Mouse (Mus musculus) liver, postnatal 0 days (tissue): ENCODE data around the gene Sowahb. TPM values are rescaled to one million over a fixed set of nuclear protein-coding genes. Genes with fewer than 3 reads are reported as not detected.

Experiments used
- ATAC-seq: fragments of 200-750 bp; cut with Nextera tagmentation; 2 replicates; pipeline ENCODE4 v1.8.0; 2017; ENCODE audit warnings: mild to moderate bottlenecking, moderate library complexity
- DNase-seq: peaks from one replicate; pipeline ENCODE4 v3.0.0-alpha.2; 2016
- H3K27ac ChIP-seq: fragments of 300-500 bp; sonication (generic); 2 replicates; pipeline ENCODE4 v1.5.1; 2014; ENCODE audit warnings: antibody characterized with exemption, moderate library complexity, mild to moderate bottlenecking, low read depth
- H3K27me3 ChIP-seq: fragments of 300-500 bp; sonication (generic); 2 replicates; pipeline ENCODE4 v1.6.1; 2014; ENCODE audit warnings: low read length, control low read depth, mixed read lengths; ENCODE audit not compliant: insufficient read depth
- H3K36me3 ChIP-seq: fragments of 300-500 bp; sonication (generic); replicated peaks from 2 replicates; pipeline ENCODE4 v1.6.1; 2014; ENCODE audit warnings: mild to moderate bottlenecking, control low read depth, low read length, moderate library complexity, mixed read lengths; ENCODE audit not compliant: insufficient read depth
- H3K4me1 ChIP-seq: fragments of 300-500 bp; sonication (generic); 2 replicates; pipeline ENCODE4 v1.6.1; 2014; ENCODE audit warnings: antibody characterized with exemption, mild to moderate bottlenecking, control low read depth; ENCODE audit not compliant: insufficient read depth
- H3K4me2 ChIP-seq: fragments of 300-500 bp; sonication (generic); 2 replicates; pipeline ENCODE4 v1.6.1; 2014; ENCODE audit warnings: low read depth, mild to moderate bottlenecking, low read length, moderate library complexity, mixed read lengths
- H3K4me3 ChIP-seq: fragments of 300-500 bp; sonication (generic); 2 replicates; pipeline ENCODE4 v1.5.1; 2014; ENCODE audit warnings: low read depth, low read length
- H3K9ac ChIP-seq: fragments of 300-500 bp; sonication (generic); replicated peaks from 2 replicates; pipeline ENCODE4 v1.6.1; 2014; ENCODE audit warnings: mild to moderate bottlenecking, moderate library complexity
- H3K9me3 ChIP-seq: fragments of 300-500 bp; sonication (generic); 2 replicates; pipeline ENCODE4 v1.6.1; 2016; ENCODE audit warnings: mild to moderate bottlenecking, control low read depth, low read length, mixed read lengths
- CTCF ChIP-seq: sonication (generic); IDR thresholded peaks from 2 replicates; pipeline ENCODE4 v1.5.1; 2016; ENCODE audit warnings: antibody characterized with exemption, low read depth
- EP300 ChIP-seq: IDR thresholded peaks from 2 replicates; pipeline ENCODE4 v1.6.1; 2016; ENCODE audit warnings: antibody characterized with exemption, low read depth, mild to moderate bottlenecking
- WGBS: fragments of 180-500 bp; shearing (Covaris S2); extraction: QIAGEN DNeasy Blood & Tissue Kit; methylation state at CpG from one replicate; pipeline ENCODE4 v1.1.7; 2014; ENCODE audit not compliant: insufficient replicate concordance; 5-methylcytosine and 5-hydroxymethylcytosine counted together
- polyA plus RNA-seq: library from polyadenylated mRNA; unstranded; fragments of >200 nt; fragmentation: Nextera tagmentation; extraction: Ambion mirVana; gene quantifications from 2 replicates; pipeline ENCODE4 v1.2.1, GENCODE M21; 2015

The Sowahb gene
- polyA plus RNA-seq, 1 experiment from 2014 or later, result 1.8 TPM

DNA sequence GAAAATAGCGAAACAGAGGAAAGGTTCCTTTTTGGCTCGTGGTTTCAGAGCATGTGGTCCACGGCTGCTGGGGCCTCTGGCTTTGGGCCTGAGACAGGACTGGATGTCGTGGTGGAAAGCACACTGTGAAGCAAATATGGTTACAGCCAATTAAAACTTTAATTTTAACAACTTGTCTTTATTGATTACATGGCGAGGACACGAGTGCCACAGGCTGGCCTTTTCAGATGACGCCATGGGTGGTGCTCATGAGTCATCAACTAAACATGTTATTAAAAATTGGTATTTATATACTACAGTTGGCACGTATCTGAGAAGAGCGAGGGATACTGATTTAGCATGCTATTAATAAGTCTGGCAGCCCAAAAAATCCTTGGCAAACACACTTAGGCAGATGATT is 7.1 kb upstream of the Sowahb start:
- peaks cover 4% of the 10 kb centered on the region; the same call in 1 of the 2 replicates for H3K27me3 ChIP-seq
- DNase-seq (no peak), ATAC-seq (no peak)
- H3K36me3 ChIP-seq, result no peaks in the 10 kb centered on the region
- no peak overlapping the region for H3K9ac ChIP-seq
- H3K9me3 ChIP-seq, result no peaks in the 10 kb centered on the region
- H3K27ac ChIP-seq, result no peak overlapping the region
- no peak overlapping the region for H3K4me2 ChIP-seq
- peaks cover 3% of the 10 kb centered on the region; the same call in 1 of the 2 replicates for H3K4me1 ChIP-seq
- H3K4me3 ChIP-seq, result no peak overlapping the region
- WGBS, result 67% methylated on average over 9 of the region's 9 CpGs
- no peak for TF ChIP-seq CTCF
- TF ChIP-seq EP300, result no peak

- no peak for ATAC-seq
- no peak for DNase-seq
- Histone ChIP-seq H3K9ac (no peak overlapping the region), H3K4me3 (no peak overlapping the region), H3K36me3 (no peaks in the 10 kb centered on the region), H3K9me3 (no peaks in the 10 kb centered on the region), H3K4me2 (no peak overlapping the region), H3K27me3 (peaks cover 4% of the 10 kb centered on the region; the same call in 1 of the 2 replicates), H3K4me1 (peaks cover 3% of the 10 kb centered on the region; the same call in 1 of the 2 replicates), H3K27ac (no peak overlapping the region)
- WGBS, result 55% methylated on average over 5 of the region's 5 CpGs
- TF ChIP-seq CTCF, result peak; percentile 36
- TF ChIP-seq EP300, result no peak
These were observed 6.2 kb upstream of the Sowahb start for GRCm38 (mm10) chr5:93051041-93051440.

DNA sequence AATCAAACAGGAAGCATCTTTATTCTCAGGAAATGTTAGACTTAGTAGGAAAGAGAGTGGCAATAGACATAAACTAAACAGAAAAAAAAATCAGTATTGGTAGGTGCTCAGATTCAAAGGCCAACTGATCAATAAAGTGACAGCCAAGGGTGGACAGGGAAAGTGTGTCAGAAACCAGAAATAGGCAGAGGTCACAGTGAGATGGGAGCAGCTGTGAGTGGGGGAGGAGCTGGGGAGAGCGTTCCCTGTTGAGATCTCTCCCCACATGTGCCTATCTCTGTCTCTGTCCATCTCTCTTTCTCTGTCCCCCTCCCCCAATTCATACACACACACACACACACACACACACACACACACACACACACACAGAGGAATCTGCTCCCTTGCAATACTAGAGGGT is 5.1 kb upstream of the Sowahb start:
- TF ChIP-seq EP300 (no peak), CTCF (no peak)

DNA sequence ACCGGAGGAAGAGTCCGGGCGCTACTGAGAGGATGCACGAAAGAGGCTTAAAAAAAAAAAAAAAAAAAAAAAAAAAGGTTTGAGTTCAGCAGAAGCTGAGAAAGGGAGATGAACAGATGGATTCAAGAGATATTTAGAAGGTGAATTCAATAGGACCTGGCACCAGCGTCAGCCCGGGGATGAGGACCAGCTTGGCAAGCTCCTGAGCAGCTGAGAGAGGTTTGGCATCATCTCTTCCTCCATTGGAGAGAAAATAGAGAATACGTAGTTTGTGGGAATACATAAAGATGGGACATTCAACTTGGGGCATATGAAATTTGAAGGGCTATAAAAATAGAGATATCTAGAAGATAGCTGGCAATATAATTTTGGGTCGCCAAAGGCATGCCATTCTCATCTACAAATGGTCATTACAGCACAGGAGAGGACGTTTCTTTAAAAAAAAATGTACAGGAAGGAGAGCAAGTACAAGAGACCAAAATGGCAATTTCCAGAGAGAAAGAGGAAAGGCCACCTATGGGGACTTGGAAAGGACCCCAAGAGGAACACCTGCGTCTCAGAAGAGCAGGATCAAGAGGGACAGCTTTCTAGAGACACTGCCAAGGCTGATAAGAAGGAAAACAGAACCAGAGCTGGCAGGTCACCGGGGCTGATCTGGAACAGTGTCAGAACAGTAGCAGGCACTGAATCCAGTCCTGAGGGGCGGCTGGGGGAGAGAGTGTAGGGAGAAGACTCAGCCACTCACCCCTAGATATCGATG is 3.8 kb upstream of the Sowahb start:
- DNase-seq, result no peak
- no peak overlapping the region for H3K4me2 ChIP-seq
- H3K4me1 ChIP-seq, result peaks cover 6% of the 10 kb centered on the region; the same call in 1 of the 2 replicates
- H3K9me3 ChIP-seq, result no peaks in the 10 kb centered on the region
- TF ChIP-seq EP300 (no peak), CTCF (no peak)
- no peak overlapping the region for H3K4me3 ChIP-seq
- no peak for ATAC-seq
- no peak overlapping the region for H3K27ac ChIP-seq
- H3K27me3 ChIP-seq, result peaks cover 20% of the 10 kb centered on the region
- no peaks in the 10 kb centered on the region for H3K36me3 ChIP-seq
- 59% methylated on average over 13 of the region's 13 CpGs for WGBS
- H3K9ac ChIP-seq, result no peak overlapping the region

More for the DNA sequence above, 5.1 kb upstream of the Sowahb start:
- DNase-seq (no peak), ATAC-seq (peak; percentile 26; the same call in 1 of the 2 replicates)
- peaks cover 3% of the 10 kb centered on the region; the same call in 1 of the 2 replicates for H3K4me1 ChIP-seq
- H3K4me2 ChIP-seq, result no peak overlapping the region
- WGBS, result 25% methylated on average over 1 of the region's 1 CpGs
- H3K9me3 ChIP-seq, result no peaks in the 10 kb centered on the region
- peaks cover 7% of the 10 kb centered on the region for H3K27me3 ChIP-seq
- H3K4me3 ChIP-seq, result no peak overlapping the region
- no peak overlapping the region for H3K9ac ChIP-seq
- H3K36me3 ChIP-seq, result no peaks in the 10 kb centered on the region
- no peak overlapping the region for H3K27ac ChIP-seq

GRCm38 (mm10) chr5:93046306-93046845 is 1.6 kb upstream of the Sowahb start:
- WGBS, result 32% methylated on average over 5 of the region's 5 CpGs
- H3K4me2 ChIP-seq, result peak overlapping the region; percentile 67

GRCm38 (mm10) chr5:93045371-93045714 is 521 bp upstream of the Sowahb start:
- peak overlapping the region; percentile 67 for H3K4me2 ChIP-seq
- peak overlapping the region; percentile 84 for H3K27ac ChIP-seq
- no peaks in the 10 kb centered on the region for H3K36me3 ChIP-seq
- H3K9me3 ChIP-seq, result no peaks in the 10 kb centered on the region
- peaks cover 15% of the 10 kb centered on the region; the same call in 1 of the 2 replicates for H3K4me1 ChIP-seq
- WGBS, result 2% methylated on average over 19 of the region's 19 CpGs
- peak overlapping the region; percentile 54 for H3K4me3 ChIP-seq
- peaks cover 30% of the 10 kb centered on the region for H3K27me3 ChIP-seq
- TF ChIP-seq CTCF (0 out of 2 replicates have a peak, but pooled peaks have one; percentile 0), EP300 (no peak)
- ATAC-seq (peak; percentile 66), DNase-seq (no peak)
- peak overlapping the region; percentile 51 for H3K9ac ChIP-seq

More at GRCm38 (mm10) chr5:93046306-93046845, 1.6 kb upstream of the Sowahb start:
- DNase-seq, result no peak
- no peaks in the 10 kb centered on the region for H3K9me3 ChIP-seq
- no peaks in the 10 kb centered on the region for H3K36me3 ChIP-seq
- H3K27ac ChIP-seq, result no peak overlapping the region
- no peak overlapping the region for H3K9ac ChIP-seq
- TF ChIP-seq EP300 (no peak), CTCF (no peak)
- no peak for ATAC-seq
- H3K4me3 ChIP-seq, result no peak overlapping the region
- H3K4me1 ChIP-seq, result peaks cover 15% of the 10 kb centered on the region; the same call in 1 of the 2 replicates
- H3K27me3 ChIP-seq, result peaks cover 30% of the 10 kb centered on the region
